Mouse (Mus musculus) ES-E14 (cell line): ENCODE results near the gene Tfeb.

Source experiments
- CHD2 ChIP-seq: IDR thresholded peaks from 2 replicates; pipeline ENCODE4 v1.6.1; 2014; ENCODE audit warnings: mild to moderate bottlenecking, low read depth, low read length, inconsistent platforms
- HCFC1 ChIP-seq: IDR thresholded peaks from 2 replicates; pipeline ENCODE4 v1.6.1; 2012; ENCODE audit warnings: low read length, inconsistent platforms, borderline replicate concordance; ENCODE audit not compliant: insufficient read depth
- MAFK ChIP-seq: IDR thresholded peaks from 2 replicates; pipeline ENCODE4 v1.6.1; 2014; ENCODE audit warnings: mild to moderate bottlenecking, low read depth, low read length, inconsistent platforms; ENCODE audit not compliant: insufficient read depth
- ZNF384 ChIP-seq: IDR thresholded peaks from 2 replicates; pipeline ENCODE4 v1.6.1; 2012; ENCODE audit warnings: low read depth, low read length, inconsistent platforms

DNA sequence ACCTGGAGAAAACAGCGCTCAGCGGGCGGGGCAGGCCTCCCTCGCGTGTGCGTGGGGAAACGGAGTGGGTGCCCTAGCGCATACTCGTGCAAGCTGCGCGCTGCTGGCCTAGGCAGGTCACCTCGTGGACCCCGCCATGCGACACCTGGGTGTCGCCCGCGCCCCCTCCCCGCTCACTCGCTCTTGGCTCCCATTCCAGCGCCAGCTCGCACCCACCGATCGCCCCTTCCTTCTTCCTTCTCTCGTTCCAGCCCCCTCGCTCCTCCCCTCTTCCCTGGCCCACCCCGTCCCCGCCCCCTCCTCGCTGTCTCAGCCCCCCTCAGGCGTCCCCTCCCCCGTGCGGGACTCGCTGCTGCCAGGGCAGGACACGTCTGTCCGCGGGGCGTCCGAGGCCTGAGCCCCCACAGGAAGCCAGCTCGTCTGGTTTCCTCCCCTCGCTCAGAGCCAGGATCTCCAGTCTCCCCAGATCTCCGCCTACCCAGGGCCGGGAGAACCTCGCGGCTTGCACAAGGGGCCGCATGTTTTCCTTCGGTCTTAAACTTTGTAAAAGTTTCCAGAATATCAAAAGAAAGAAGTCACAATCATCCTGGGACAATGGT lies 96.3 kb downstream of the Tfeb start:
- TF ChIP-seq ZNF384 (no peak), HCFC1 (no peak), MAFK (no peak), CHD2 (no peak)
